Mouse (Mus musculus): ENCODE measurements around the gene Cenps. TPM values are rescaled to one million over a fixed set of nuclear protein-coding genes. Genes with fewer than 3 reads are reported as not detected.

Gene Cenps
- polyA plus RNA-seq, 1 experiment from 2014 or later: 25.3 TPM

GRCm38 (mm10) chr4:149168016-149168415 is 30.6 kb upstream of the Cenps start:
- Histone ChIP-seq H3K27me3 (ENCODE audit: insufficient read depth, low read length) (no peaks in the 10 kb centered on the region), H3K9ac (ENCODE audit: low read depth, low read length) (no peak overlapping the region), H3K27ac (no peak overlapping the region), H3K4me2 (ENCODE audit: low read length) (no peak overlapping the region), H3K36me3 (ENCODE audit: insufficient read depth, low read length) (0 out of 2 replicates have a peak, but pooled peaks cover 10% of the 10 kb centered on the region), H3K9me3 (replicated peaks; ENCODE audit: low read length) (no peaks in the 10 kb centered on the region), H3K4me1 (replicated peaks; ENCODE audit: insufficient read depth, low read length) (peaks cover 6% of the 10 kb centered on the region; the same call in 1 of the 2 replicates), H3K4me3 (replicated peaks; ENCODE audit: low read depth, low read length) (no peak overlapping the region)
- DNase-seq (ENCODE audit: low spot score): no peak
- TF ChIP-seq CTCF (IDR thresholded peaks at IDR 0.05; ENCODE audit: low read depth): no peak
- WGBS: 68% methylated on average over 2 of the region's 2 CpGs
- no peak for ATAC-seq (replicated peaks; ENCODE audit: low FRiP score, low read depth)

GRCm38 (mm10) chr4:149166957-149167611 is 29.7 kb upstream of the Cenps start:
- DNase-seq (ENCODE audit: low spot score): peak; percentile 49
- peak overlapping the region; percentile 79 for H3K4me3 ChIP-seq (replicated peaks; ENCODE audit: low read depth, low read length)
- peak overlapping the region; percentile 29 for H3K9ac ChIP-seq (ENCODE audit: low read depth, low read length)
- H3K4me2 ChIP-seq (ENCODE audit: low read length): peak overlapping the region; percentile 66
- no peaks in the 10 kb centered on the region for H3K9me3 ChIP-seq (replicated peaks; ENCODE audit: low read length)
- 0 out of 2 replicates have a peak, but pooled peaks cover 10% of the 10 kb centered on the region for H3K36me3 ChIP-seq (ENCODE audit: insufficient read depth, low read length)
- H3K27ac ChIP-seq: peak overlapping the region; percentile 85
- H3K27me3 ChIP-seq (ENCODE audit: insufficient read depth, low read length): no peaks in the 10 kb centered on the region
- no peak for TF ChIP-seq CTCF (IDR thresholded peaks at IDR 0.05; ENCODE audit: low read depth)
- peak; percentile 14; the same call in 1 of the 2 replicates for ATAC-seq (replicated peaks; ENCODE audit: low FRiP score, low read depth)
- WGBS: under 1% methylated on average over 27 of the region's 27 CpGs
- peaks cover 6% of the 10 kb centered on the region; the same call in 1 of the 2 replicates for H3K4me1 ChIP-seq (replicated peaks; ENCODE audit: insufficient read depth, low read length)

GRCm38 (mm10) chr4:149166215-149166946 is 29.0 kb upstream of the Cenps start, which contains the start of gene Pgd:
Gene Pgd (minus strand): TSS chr4:149166771.
- Histone ChIP-seq H3K4me2 (ENCODE audit: low read length) (peak within 1 kb of the TSS; percentile 66), H3K4me1 (replicated peaks; ENCODE audit: insufficient read depth, low read length) (peaks cover 6% of the 10 kb centered on the region; the same call in 1 of the 2 replicates), H3K9ac (ENCODE audit: low read depth, low read length) (peak within 1 kb of the TSS; percentile 79), H3K4me3 (replicated peaks; ENCODE audit: low read depth, low read length) (peak within 1 kb of the TSS; percentile 79), H3K36me3 (ENCODE audit: insufficient read depth, low read length) (peaks cover 11% of the 10 kb centered on the region; the same call in 1 of the 2 replicates), H3K27me3 (ENCODE audit: insufficient read depth, low read length) (no peaks in the 10 kb centered on the region), H3K9me3 (replicated peaks; ENCODE audit: low read length) (no peaks in the 10 kb centered on the region), H3K27ac (peak within 1 kb of the TSS; percentile 85)
- no peak for TF ChIP-seq CTCF (IDR thresholded peaks at IDR 0.05; ENCODE audit: low read depth)
- DNase-seq (ENCODE audit: low spot score): peak; percentile 99
- ATAC-seq (replicated peaks; ENCODE audit: low FRiP score, low read depth): peak; percentile 98
- WGBS: under 1% methylated on average over 59 of the region's 59 CpGs

- TF ChIP-seq CTCF (IDR thresholded peaks at IDR 0.05; ENCODE audit: low read depth): peak; percentile 46
- ATAC-seq (replicated peaks; ENCODE audit: low FRiP score, low read depth): no peak
- peaks cover 27% of the 10 kb centered on the region; the same call in 1 of the 2 replicates for H3K36me3 ChIP-seq (ENCODE audit: insufficient read depth, low read length)
- H3K27ac ChIP-seq: no peak overlapping the region
- no peak overlapping the region for H3K4me3 ChIP-seq (replicated peaks; ENCODE audit: low read depth, low read length)
- 48% methylated on average over 5 of the region's 5 CpGs for WGBS
- peaks cover 6% of the 10 kb centered on the region; the same call in 1 of the 2 replicates for H3K4me1 ChIP-seq (replicated peaks; ENCODE audit: insufficient read depth, low read length)
- no peak for DNase-seq (ENCODE audit: low spot score)
- no peaks in the 10 kb centered on the region for H3K9me3 ChIP-seq (replicated peaks; ENCODE audit: low read length)
- H3K9ac ChIP-seq (ENCODE audit: low read depth, low read length): no peak overlapping the region
- no peak overlapping the region for H3K4me2 ChIP-seq (ENCODE audit: low read length)
- no peaks in the 10 kb centered on the region for H3K27me3 ChIP-seq (ENCODE audit: insufficient read depth, low read length)
Observed at GRCm38 (mm10) chr4:149164150-149164549, 26.7 kb upstream of the Cenps start.

GRCm38 (mm10) chr4:149163196-149163595 is 25.8 kb upstream of the Cenps start:
- Histone ChIP-seq H3K4me1 (replicated peaks; ENCODE audit: insufficient read depth, low read length) (peaks cover 6% of the 10 kb centered on the region; the same call in 1 of the 2 replicates), H3K27ac (no peak overlapping the region), H3K9me3 (replicated peaks; ENCODE audit: low read length) (no peaks in the 10 kb centered on the region), H3K9ac (ENCODE audit: low read depth, low read length) (no peak overlapping the region), H3K4me2 (ENCODE audit: low read length) (no peak overlapping the region), H3K27me3 (ENCODE audit: insufficient read depth, low read length) (no peaks in the 10 kb centered on the region), H3K4me3 (replicated peaks; ENCODE audit: low read depth, low read length) (no peak overlapping the region), H3K36me3 (ENCODE audit: insufficient read depth, low read length) (peaks cover 37% of the 10 kb centered on the region; the same call in 1 of the 2 replicates)
- DNase-seq (ENCODE audit: low spot score) (no peak), ATAC-seq (replicated peaks; ENCODE audit: low FRiP score, low read depth) (no peak)
- 50% methylated on average over 1 of the region's 1 CpGs for WGBS
- no peak for TF ChIP-seq CTCF (IDR thresholded peaks at IDR 0.05; ENCODE audit: low read depth)

GRCm38 (mm10) chr4:149161166-149161565 is 23.7 kb upstream of the Cenps start:
- ATAC-seq (replicated peaks; ENCODE audit: low FRiP score, low read depth) (no peak), DNase-seq (ENCODE audit: low spot score) (no peak)
- Histone ChIP-seq H3K27me3 (ENCODE audit: insufficient read depth, low read length) (no peaks in the 10 kb centered on the region), H3K4me1 (replicated peaks; ENCODE audit: insufficient read depth, low read length) (peaks cover 6% of the 10 kb centered on the region; the same call in 1 of the 2 replicates), H3K9me3 (replicated peaks; ENCODE audit: low read length) (no peaks in the 10 kb centered on the region), H3K4me2 (ENCODE audit: low read length) (no peak overlapping the region), H3K4me3 (replicated peaks; ENCODE audit: low read depth, low read length) (no peak overlapping the region), H3K27ac (no peak overlapping the region), H3K36me3 (ENCODE audit: insufficient read depth, low read length) (peaks cover 45% of the 10 kb centered on the region; the same call in 1 of the 2 replicates), H3K9ac (ENCODE audit: low read depth, low read length) (no peak overlapping the region)
- no peak for TF ChIP-seq CTCF (IDR thresholded peaks at IDR 0.05; ENCODE audit: low read depth)
- WGBS: 96% methylated on average over 6 of the region's 6 CpGs
